Mouse (Mus musculus) liver, embryonic 13.5 days (tissue): ENCODE data around the gene Phkg1. TPM values are rescaled to one million over a fixed set of nuclear protein-coding genes. Genes with fewer than 3 reads are reported as not detected.
"Not testable (repeated sequence)": the region's sequence is repeated elsewhere in the genome, so short reads cannot be mapped to it uniquely, and the experiment has no call there.

Experiments used
- ATAC-seq: fragments of 200-750 bp; cut with Nextera tagmentation; 2 replicates; pipeline ENCODE4 v1.8.0; 2017; ENCODE audit warnings: low read depth, mild to moderate bottlenecking, moderate number of reproducible peaks, moderate library complexity
- DNase-seq: peaks from one replicate; pipeline ENCODE4 v3.0.0; 2022
- H3K27ac ChIP-seq: fragments of 300-500 bp; sonication (generic); 2 replicates; pipeline ENCODE4 v1.5.1; 2015; ENCODE audit warnings: moderate library complexity, mild to moderate bottlenecking, inconsistent platforms
- H3K27me3 ChIP-seq: fragments of 300-500 bp; sonication (generic); 2 replicates; pipeline ENCODE4 v1.6.1; 2015; ENCODE audit warnings: mild to moderate bottlenecking, inconsistent platforms
- H3K36me3 ChIP-seq: fragments of 300-500 bp; sonication (generic); 2 replicates; pipeline ENCODE4 v1.6.1; 2015; ENCODE audit warnings: mild to moderate bottlenecking, inconsistent platforms
- H3K4me1 ChIP-seq: fragments of 300-500 bp; sonication (generic); replicated peaks from 2 replicates; pipeline ENCODE4 v1.6.1; 2015; ENCODE audit warnings: inconsistent platforms
- H3K4me2 ChIP-seq: fragments of 300-500 bp; sonication (generic); 2 replicates; pipeline ENCODE4 v1.6.1; 2015; ENCODE audit warnings: inconsistent platforms, mild to moderate bottlenecking, moderate library complexity
- H3K4me3 ChIP-seq: fragments of 300-500 bp; sonication (generic); replicated peaks from 2 replicates; pipeline ENCODE4 v1.5.1; 2015; ENCODE audit warnings: mild to moderate bottlenecking, inconsistent platforms
- H3K9ac ChIP-seq: fragments of 300-500 bp; sonication (generic); 2 replicates; pipeline ENCODE4 v1.6.1; 2015; ENCODE audit warnings: mild to moderate bottlenecking, inconsistent platforms
- H3K9me3 ChIP-seq: fragments of 300-500 bp; sonication (generic); replicated peaks from 2 replicates; pipeline ENCODE4 v1.6.1; 2016; ENCODE audit warnings: inconsistent platforms
- WGBS: fragments of 180-500 bp; shearing (Covaris S2); methylation state at CpG from one replicate; pipeline ENCODE4 v1.1.7; 2015; ENCODE audit not compliant: insufficient replicate concordance; 5-methylcytosine and 5-hydroxymethylcytosine counted together
- polyA plus RNA-seq: library from polyadenylated mRNA; unstranded; fragments of >200 nt; fragmentation: Nextera tagmentation; extraction: Ambion mirVana; gene quantifications from 2 replicates; pipeline ENCODE4 v1.2.1, GENCODE M21; 2015

The Phkg1 gene
- 0.18 and 0.22 TPM in 2 replicates for polyA plus RNA-seq

GRCm38 (mm10) chr5:129898449-129898848 is at the start of gene Phkg1:
Gene Phkg1 (minus strand): TSS chr5:129898549.
- H3K27ac ChIP-seq: no peak within 1 kb of the TSS
- no peak within 1 kb of the TSS for H3K4me3 ChIP-seq
- ATAC-seq (no peak), DNase-seq (no peak)
- no peak within 1 kb of the TSS for H3K4me2 ChIP-seq
- 90% methylated on average over 1 of the region's 1 CpGs for WGBS
- peaks cover 15% of the 10 kb centered on the region for H3K4me1 ChIP-seq
- H3K9me3 ChIP-seq: no peaks in the 10 kb centered on the region
- no peaks in the 10 kb centered on the region for H3K27me3 ChIP-seq
- no peaks in the 10 kb centered on the region for H3K36me3 ChIP-seq
- H3K9ac ChIP-seq: no peak within 1 kb of the TSS

DNA sequence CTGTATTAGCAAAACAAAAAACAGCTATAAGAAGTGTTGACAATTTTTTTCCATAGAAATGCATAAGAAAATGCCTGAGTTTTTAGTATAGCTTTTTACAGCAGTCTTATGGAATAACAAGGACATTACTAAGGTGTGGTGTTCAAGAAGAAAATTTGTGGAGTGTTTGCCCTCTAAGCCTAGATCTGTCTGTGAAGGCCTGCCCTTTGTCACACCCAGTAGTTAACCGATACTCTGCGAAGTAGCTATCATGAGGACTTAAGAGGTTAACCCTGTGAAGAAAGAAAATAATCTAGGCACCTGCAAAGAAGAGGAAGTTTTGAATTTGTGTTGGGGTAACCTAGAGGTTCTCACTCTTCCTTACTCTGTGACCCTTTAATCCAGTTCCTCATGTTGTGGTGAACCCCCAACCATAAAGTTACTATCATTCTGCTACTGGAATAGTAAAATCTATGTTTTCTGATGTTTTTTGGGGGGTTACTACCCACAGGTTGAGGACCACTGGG is 49.2 kb upstream of the Phkg1 start:
- H3K27ac ChIP-seq: peak overlapping the region; percentile 43; the same call in 1 of the 2 replicates
- no peaks in the 10 kb centered on the region for H3K27me3 ChIP-seq
- no peak overlapping the region for H3K4me2 ChIP-seq
- 67% methylated on average over 2 of the region's 2 CpGs for WGBS
- ATAC-seq: no peak
- H3K9me3 ChIP-seq: no peaks in the 10 kb centered on the region
- peaks cover 24% of the 10 kb centered on the region for H3K36me3 ChIP-seq
- DNase-seq: no peak
- H3K9ac ChIP-seq: no peak overlapping the region; the same call in 1 of the 2 replicates
- peaks cover 57% of the 10 kb centered on the region for H3K4me1 ChIP-seq
- H3K4me3 ChIP-seq: no peak overlapping the region

GRCm38 (mm10) chr5:129943402-129943801 is 45.1 kb upstream of the Phkg1 start:
- ATAC-seq (no peak), DNase-seq (no peak)
- Histone ChIP-seq H3K9me3 (no peaks in the 10 kb centered on the region), H3K9ac (peak overlapping the region; percentile 57; the same call in 1 of the 2 replicates), H3K27ac (peak overlapping the region; percentile 66), H3K36me3 (peaks cover 21% of the 10 kb centered on the region), H3K4me1 (peaks cover 50% of the 10 kb centered on the region), H3K4me3 (peak overlapping the region; percentile 93), H3K27me3 (no peaks in the 10 kb centered on the region), H3K4me2 (peak overlapping the region; percentile 59)
- 19% methylated on average over 1 of the region's 1 CpGs for WGBS

GRCm38 (mm10) chr5:129942073-129942939 is 44.0 kb upstream of the Phkg1 start:
- H3K4me1 ChIP-seq: peaks cover 39% of the 10 kb centered on the region
- under 1% methylated on average over 51 of the region's 82 CpGs for WGBS
- ATAC-seq: peak; percentile 45

GRCm38 (mm10) chr5:129941495-129942045 is 43.2 kb upstream of the Phkg1 start, which contains the start of gene Vkorc1l1:
Gene Vkorc1l1 (plus strand): TSS chr5:129941970.
- H3K36me3 ChIP-seq: peaks cover 9% of the 10 kb centered on the region
- peaks cover 31% of the 10 kb centered on the region for H3K4me1 ChIP-seq
- ATAC-seq: peak; percentile 94
- peak within 1 kb of the TSS; percentile 95 for H3K9ac ChIP-seq
- no peaks in the 10 kb centered on the region for H3K9me3 ChIP-seq
- peak within 1 kb of the TSS; percentile 96 for H3K27ac ChIP-seq
- peak within 1 kb of the TSS; percentile 93 for H3K4me3 ChIP-seq
- H3K27me3 ChIP-seq: no peaks in the 10 kb centered on the region
- DNase-seq: peak; percentile 97
- under 1% methylated on average over 59 of the region's 59 CpGs for WGBS
- peak within 1 kb of the TSS; percentile 78 for H3K4me2 ChIP-seq

More at GRCm38 (mm10) chr5:129942073-129942939, 44.0 kb upstream of the Phkg1 start:
- H3K9ac ChIP-seq: peak overlapping the region; percentile 95
- H3K27me3 ChIP-seq, H3K9me3 ChIP-seq: not testable (repeated sequence)
- peaks cover 14% of the 10 kb centered on the region for H3K36me3 ChIP-seq
- H3K27ac ChIP-seq: peak overlapping the region; percentile 96
- H3K4me2 ChIP-seq: peak overlapping the region; percentile 78
- DNase-seq: peak; percentile 44
- peak overlapping the region; percentile 93 for H3K4me3 ChIP-seq

DNA sequence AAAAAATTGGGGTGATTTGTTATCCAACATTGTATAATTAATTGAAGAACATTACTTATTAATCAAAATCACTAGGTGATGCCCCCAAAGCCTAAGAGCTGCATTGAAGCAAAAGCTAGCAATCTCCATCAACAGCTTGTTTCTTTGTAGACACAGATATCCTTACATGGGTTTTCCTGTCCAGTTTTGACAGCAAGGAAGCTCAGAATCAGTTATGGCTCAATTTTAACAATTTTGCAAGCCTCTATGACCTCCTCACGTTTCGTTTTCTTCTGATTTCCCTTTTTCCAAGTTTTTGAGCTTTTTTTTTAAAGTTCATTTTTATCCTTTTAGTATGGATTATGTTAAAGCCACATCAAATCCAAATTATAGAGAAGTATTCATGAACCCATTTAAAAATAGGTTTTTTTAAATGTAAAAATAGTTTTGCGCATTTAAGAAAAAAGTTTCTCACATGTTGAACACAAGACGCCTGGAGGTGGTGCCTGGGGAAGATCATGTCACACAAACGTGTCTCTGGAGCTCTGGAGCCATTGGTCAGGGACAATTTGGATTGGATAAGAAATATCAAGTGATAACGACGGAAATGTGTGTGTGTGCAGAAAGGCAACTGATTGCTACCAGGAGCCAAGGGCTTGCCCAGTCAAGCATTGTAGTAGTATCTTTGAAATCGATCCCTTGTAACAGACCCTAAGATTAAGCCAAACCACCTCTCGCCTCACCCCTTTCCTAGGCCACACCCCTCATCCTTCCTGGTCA is 42.6 kb upstream of the Phkg1 start:
- WGBS: 2% methylated on average over 9 of the region's 9 CpGs
- DNase-seq: no peak
- Histone ChIP-seq H3K4me2 (peak overlapping the region; percentile 63), H3K36me3 (peaks cover 9% of the 10 kb centered on the region), H3K4me3 (peak overlapping the region; percentile 63), H3K4me1 (peaks cover 27% of the 10 kb centered on the region), H3K27ac (peak overlapping the region; percentile 70), H3K9ac (peak overlapping the region; percentile 56), H3K9me3 (no peaks in the 10 kb centered on the region), H3K27me3 (no peaks in the 10 kb centered on the region)
- ATAC-seq: peak; percentile 13

DNA sequence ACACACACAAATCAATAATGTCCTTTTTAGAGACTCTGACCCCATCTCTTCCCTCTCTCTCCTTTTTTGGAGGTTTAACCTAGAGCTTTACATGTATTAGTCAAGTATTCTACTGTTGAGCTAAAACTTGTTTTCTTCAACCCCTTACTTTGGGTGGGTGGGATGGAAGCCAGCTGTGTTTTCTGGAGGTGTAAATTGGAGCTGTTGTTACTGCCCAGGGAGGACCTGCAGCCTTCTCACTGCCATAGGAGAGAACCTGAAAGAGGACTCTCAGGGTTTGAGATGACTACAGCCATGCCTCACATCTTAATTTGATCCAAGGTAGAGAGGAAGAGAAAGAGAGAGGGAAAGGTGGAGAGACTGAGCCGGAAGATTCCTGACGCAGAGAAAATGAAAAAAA is 41.9 kb upstream of the Phkg1 start:
- no peaks in the 10 kb centered on the region for H3K9me3 ChIP-seq
- ATAC-seq (no peak), DNase-seq (no peak)
- H3K4me3 ChIP-seq: no peak overlapping the region
- H3K4me2 ChIP-seq: peak overlapping the region; percentile 63
- peaks cover 5% of the 10 kb centered on the region for H3K36me3 ChIP-seq
- 48% methylated on average over 2 of the region's 2 CpGs for WGBS
- peak overlapping the region; percentile 35 for H3K9ac ChIP-seq
- H3K27me3 ChIP-seq: no peaks in the 10 kb centered on the region
- peaks cover 24% of the 10 kb centered on the region for H3K4me1 ChIP-seq
- peak overlapping the region; percentile 56 for H3K27ac ChIP-seq

GRCm38 (mm10) chr5:129936941-129937340 is 38.6 kb upstream of the Phkg1 start:
- no peak overlapping the region for H3K4me3 ChIP-seq
- H3K9ac ChIP-seq: no peak overlapping the region
- no peak overlapping the region for H3K4me2 ChIP-seq
- H3K36me3 ChIP-seq: no peaks in the 10 kb centered on the region
- DNase-seq (no peak), ATAC-seq (no peak)
- 63% methylated on average over 4 of the region's 4 CpGs for WGBS
- no peak overlapping the region for H3K27ac ChIP-seq
- peaks cover 12% of the 10 kb centered on the region for H3K4me1 ChIP-seq
- H3K9me3 ChIP-seq: no peaks in the 10 kb centered on the region
- no peaks in the 10 kb centered on the region for H3K27me3 ChIP-seq

DNA sequence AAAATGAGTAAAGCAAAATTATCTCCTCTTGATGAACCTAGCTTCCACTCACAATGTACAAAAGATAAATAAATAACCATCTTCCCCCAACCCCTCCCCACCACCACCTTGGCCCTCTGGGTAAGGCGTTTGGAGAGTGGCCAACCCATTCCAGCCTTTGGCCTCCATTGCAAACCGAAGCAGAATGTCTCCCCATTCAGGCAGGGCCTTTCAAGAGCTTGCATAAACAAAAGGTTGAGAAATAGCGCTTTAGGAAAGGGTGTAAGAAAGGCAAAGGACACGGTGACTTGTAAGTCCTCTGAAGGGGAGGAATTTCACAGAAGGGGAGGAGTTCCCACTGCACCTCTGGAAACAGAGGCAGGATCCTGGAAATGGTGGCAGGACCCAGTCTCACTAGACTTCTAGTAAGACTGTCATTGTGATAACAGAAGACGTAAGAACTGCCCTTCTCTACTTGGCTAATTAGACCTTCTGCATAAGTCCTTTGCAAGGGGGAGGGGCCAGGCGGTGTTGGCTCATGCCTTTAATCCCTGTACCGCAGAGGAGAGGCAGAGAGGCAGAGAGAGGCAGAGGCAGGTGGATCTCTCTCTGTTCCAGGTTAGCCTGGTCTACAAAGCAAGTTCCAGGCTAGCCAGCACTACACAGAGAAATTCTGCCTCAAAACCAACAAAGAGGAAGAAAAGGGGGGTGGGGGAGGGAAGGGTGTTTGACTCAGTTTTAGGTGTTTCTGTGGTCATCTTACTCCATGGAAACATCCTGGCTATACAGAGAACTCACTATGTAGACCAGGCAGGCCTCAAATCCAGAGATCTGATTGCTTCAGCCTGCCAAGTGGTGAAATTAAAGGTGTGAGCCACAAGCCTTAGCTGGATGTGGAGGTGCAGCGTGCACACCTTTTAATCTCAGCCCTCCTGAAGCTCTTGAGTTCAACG is 31.8 kb upstream of the Phkg1 start:
- Histone ChIP-seq H3K9ac (no peak overlapping the region), H3K27me3 (no peaks in the 10 kb centered on the region), H3K36me3 (no peaks in the 10 kb centered on the region), H3K27ac (no peak overlapping the region), H3K4me1 (peaks cover 8% of the 10 kb centered on the region), H3K4me3 (no peak overlapping the region), H3K9me3 (no peaks in the 10 kb centered on the region), H3K4me2 (no peak overlapping the region)
- ATAC-seq: peak; percentile 51; the same call in 1 of the 2 replicates
- 43% methylated on average over 9 of the region's 9 CpGs for WGBS
- no peak for DNase-seq

GRCm38 (mm10) chr5:129925933-129926332 is 27.6 kb upstream of the Phkg1 start:
- Histone ChIP-seq H3K4me3 (no peak overlapping the region), H3K27ac (no peak overlapping the region), H3K9me3 (no peaks in the 10 kb centered on the region), H3K9ac (no peak overlapping the region), H3K4me2 (no peak overlapping the region), H3K36me3 (no peaks in the 10 kb centered on the region), H3K4me1 (peaks cover 8% of the 10 kb centered on the region), H3K27me3 (no peaks in the 10 kb centered on the region)
- no peak for ATAC-seq
- DNase-seq: no peak
- 66% methylated on average over 5 of the region's 5 CpGs for WGBS
